Mouse (Mus musculus) testis, adult 2 months (tissue): ENCODE data around the gene Snrpa1.

ENCODE experiments used
- CTCF ChIP-seq: fragments of 200-500 bp; IDR thresholded peaks from 2 replicates; pipeline ENCODE4 v1.5.1; 2012; ENCODE audit warnings: low read depth, mild to moderate bottlenecking, inconsistent platforms, low read length, moderate library complexity; ENCODE audit not compliant: control insufficient read depth, insufficient read depth, insufficient replicate concordance
- POLR2A ChIP-seq: fragments of 200-500 bp; IDR thresholded peaks from 2 replicates; pipeline ENCODE4 v1.6.1; 2012; ENCODE audit warnings: low read depth, mild to moderate bottlenecking, inconsistent platforms, low read length, moderate library complexity; ENCODE audit not compliant: control insufficient read depth

GRCm38 (mm10) chr7:66038730-66039129, 20.1 kb upstream of the Snrpa1 start:
- TF ChIP-seq POLR2A: no peak
- no peak for TF ChIP-seq CTCF
